Mouse (Mus musculus): ENCODE measurements around the gene Camkk2. TPM values are rescaled to one million over a fixed set of nuclear protein-coding genes. Genes with fewer than 3 reads are reported as not detected.

Camkk2 gene
- polyA plus RNA-seq, 1 experiment from 2014 or later, result 24.3 TPM

GRCm38 (mm10) chr5:122788696-122789095, 9.5 kb upstream of the Camkk2 start:
- WGBS, result 77% methylated on average over 2 of the region's 2 CpGs
- H3K4me1 ChIP-seq (replicated peaks; ENCODE audit: control insufficient read depth, insufficient read depth, low read length), result no peaks in the 10 kb centered on the region
- H3K4me3 ChIP-seq (ENCODE audit: low read depth, low read length), result no peak overlapping the region
- H3K36me3 ChIP-seq (ENCODE audit: control insufficient read depth, insufficient read depth, low read length), result peaks cover 73% of the 10 kb centered on the region
- ATAC-seq (replicated peaks; ENCODE audit: low FRiP score, low TSS enrichment, low read depth) (no peak), DNase-seq (ENCODE audit: low spot score) (no peak)
- no peak overlapping the region for H3K4me2 ChIP-seq (ENCODE audit: low read length)
- H3K9ac ChIP-seq (ENCODE audit: low read length), result no peak overlapping the region
- no peaks in the 10 kb centered on the region for H3K27me3 ChIP-seq (replicated peaks; ENCODE audit: control insufficient read depth, insufficient read depth, low read length)
- no peak overlapping the region for H3K27ac ChIP-seq (ENCODE audit: low read depth)
- H3K9me3 ChIP-seq (ENCODE audit: control insufficient read depth, low read length), result no peaks in the 10 kb centered on the region

- Histone ChIP-seq H3K9ac (ENCODE audit: low read length) (no peak overlapping the region), H3K4me3 (ENCODE audit: low read depth, low read length) (no peak overlapping the region), H3K9me3 (ENCODE audit: control insufficient read depth, low read length) (no peaks in the 10 kb centered on the region), H3K27me3 (replicated peaks; ENCODE audit: control insufficient read depth, insufficient read depth, low read length) (no peaks in the 10 kb centered on the region), H3K27ac (ENCODE audit: low read depth) (no peak overlapping the region), H3K4me1 (replicated peaks; ENCODE audit: control insufficient read depth, insufficient read depth, low read length) (no peaks in the 10 kb centered on the region), H3K36me3 (ENCODE audit: control insufficient read depth, insufficient read depth, low read length) (peaks cover 49% of the 10 kb centered on the region), H3K4me2 (ENCODE audit: low read length) (no peak overlapping the region)
- WGBS, result 66% methylated on average over 12 of the region's 12 CpGs
- DNase-seq (ENCODE audit: low spot score) (no peak), ATAC-seq (replicated peaks; ENCODE audit: low FRiP score, low TSS enrichment, low read depth) (no peak)
Observed at GRCm38 (mm10) chr5:122786035-122786819, 7.0 kb upstream of the Camkk2 start.

- Histone ChIP-seq H3K27ac (ENCODE audit: low read depth) (no peak overlapping the region), H3K4me2 (ENCODE audit: low read length) (no peak overlapping the region), H3K9me3 (ENCODE audit: control insufficient read depth, low read length) (no peaks in the 10 kb centered on the region), H3K4me3 (ENCODE audit: low read depth, low read length) (no peak overlapping the region), H3K36me3 (ENCODE audit: control insufficient read depth, insufficient read depth, low read length) (peaks cover 34% of the 10 kb centered on the region), H3K27me3 (replicated peaks; ENCODE audit: control insufficient read depth, insufficient read depth, low read length) (no peaks in the 10 kb centered on the region), H3K4me1 (replicated peaks; ENCODE audit: control insufficient read depth, insufficient read depth, low read length) (peaks cover 3% of the 10 kb centered on the region; the same call in 1 of the 2 replicates), H3K9ac (ENCODE audit: low read length) (no peak overlapping the region)
- 58% methylated on average over 14 of the region's 14 CpGs for WGBS
- ATAC-seq (replicated peaks; ENCODE audit: low FRiP score, low TSS enrichment, low read depth) (no peak), DNase-seq (ENCODE audit: low spot score) (no peak)
Observed at GRCm38 (mm10) chr5:122783726-122784406, 4.7 kb upstream of the Camkk2 start.

- Histone ChIP-seq H3K4me2 (ENCODE audit: low read length) (no peak overlapping the region), H3K9me3 (ENCODE audit: control insufficient read depth, low read length) (no peaks in the 10 kb centered on the region), H3K36me3 (ENCODE audit: control insufficient read depth, insufficient read depth, low read length) (peaks cover 16% of the 10 kb centered on the region), H3K9ac (ENCODE audit: low read length) (no peak overlapping the region), H3K4me3 (ENCODE audit: low read depth, low read length) (no peak overlapping the region), H3K27ac (ENCODE audit: low read depth) (no peak overlapping the region), H3K4me1 (replicated peaks; ENCODE audit: control insufficient read depth, insufficient read depth, low read length) (peaks cover 7% of the 10 kb centered on the region; the same call in 1 of the 2 replicates), H3K27me3 (replicated peaks; ENCODE audit: control insufficient read depth, insufficient read depth, low read length) (no peaks in the 10 kb centered on the region)
- 57% methylated on average over 1 of the region's 1 CpGs for WGBS
- no peak for DNase-seq (ENCODE audit: low spot score)
- ATAC-seq (replicated peaks; ENCODE audit: low FRiP score, low TSS enrichment, low read depth), result no peak
Observed at GRCm38 (mm10) chr5:122782066-122782465, 2.9 kb upstream of the Camkk2 start.

- Histone ChIP-seq H3K27ac (ENCODE audit: low read depth) (no peak overlapping the region), H3K9ac (ENCODE audit: low read length) (no peak overlapping the region), H3K4me1 (replicated peaks; ENCODE audit: control insufficient read depth, insufficient read depth, low read length) (peaks cover 7% of the 10 kb centered on the region; the same call in 1 of the 2 replicates), H3K36me3 (ENCODE audit: control insufficient read depth, insufficient read depth, low read length) (0 out of 2 replicates have a peak, but pooled peaks cover 5% of the 10 kb centered on the region), H3K9me3 (ENCODE audit: control insufficient read depth, low read length) (no peaks in the 10 kb centered on the region), H3K4me3 (ENCODE audit: low read depth, low read length) (no peak overlapping the region), H3K4me2 (ENCODE audit: low read length) (no peak overlapping the region), H3K27me3 (replicated peaks; ENCODE audit: control insufficient read depth, insufficient read depth, low read length) (no peaks in the 10 kb centered on the region)
- no peak for ATAC-seq (replicated peaks; ENCODE audit: low FRiP score, low TSS enrichment, low read depth)
- no peak for DNase-seq (ENCODE audit: low spot score)
- 88% methylated on average over 19 of the region's 19 CpGs for WGBS
Observed at GRCm38 (mm10) chr5:122780791-122781432, 1.7 kb upstream of the Camkk2 start.

GRCm38 (mm10) chr5:122778231-122779226, 680 bp downstream of the Camkk2 start:
- Histone ChIP-seq H3K9me3 (ENCODE audit: control insufficient read depth, low read length) (no peaks in the 10 kb centered on the region), H3K9ac (ENCODE audit: low read length) (peak overlapping the region; percentile 89), H3K4me1 (replicated peaks; ENCODE audit: control insufficient read depth, insufficient read depth, low read length) (peaks cover 7% of the 10 kb centered on the region; the same call in 1 of the 2 replicates), H3K27me3 (replicated peaks; ENCODE audit: control insufficient read depth, insufficient read depth, low read length) (no peaks in the 10 kb centered on the region), H3K36me3 (ENCODE audit: control insufficient read depth, insufficient read depth, low read length) (no peaks in the 10 kb centered on the region), H3K4me3 (ENCODE audit: low read depth, low read length) (peak overlapping the region; percentile 87), H3K27ac (ENCODE audit: low read depth) (peak overlapping the region; percentile 72), H3K4me2 (ENCODE audit: low read length) (peak overlapping the region; percentile 94)
- peak; percentile 70 for DNase-seq (ENCODE audit: low spot score)
- WGBS, result 1% methylated on average over 44 of the region's 55 CpGs
- peak; percentile 59 for ATAC-seq (replicated peaks; ENCODE audit: low FRiP score, low TSS enrichment, low read depth)

GRCm38 (mm10) chr5:122777322-122777721, 1.9 kb downstream of the Camkk2 start:
- ATAC-seq (replicated peaks; ENCODE audit: low FRiP score, low TSS enrichment, low read depth) (no peak), DNase-seq (ENCODE audit: low spot score) (no peak)
- H3K4me3 ChIP-seq (ENCODE audit: low read depth, low read length), result no peak overlapping the region
- no peak overlapping the region for H3K27ac ChIP-seq (ENCODE audit: low read depth)
- no peak overlapping the region for H3K4me2 ChIP-seq (ENCODE audit: low read length)
- H3K4me1 ChIP-seq (replicated peaks; ENCODE audit: control insufficient read depth, insufficient read depth, low read length), result peaks cover 7% of the 10 kb centered on the region; the same call in 1 of the 2 replicates
- no peaks in the 10 kb centered on the region for H3K36me3 ChIP-seq (ENCODE audit: control insufficient read depth, insufficient read depth, low read length)
- H3K27me3 ChIP-seq (replicated peaks; ENCODE audit: control insufficient read depth, insufficient read depth, low read length), result no peaks in the 10 kb centered on the region
- 54% methylated on average over 2 of the region's 2 CpGs for WGBS
- H3K9me3 ChIP-seq (ENCODE audit: control insufficient read depth, low read length), result no peaks in the 10 kb centered on the region
- no peak overlapping the region for H3K9ac ChIP-seq (ENCODE audit: low read length)

Measured in intestine, embryonic 14.5 days (tissue).